Mouse (Mus musculus): Measurements from ENCODE around the gene Map3k7cl. TPM values are rescaled to one million over a fixed set of nuclear protein-coding genes. Genes with fewer than 3 reads are reported as not detected.

Gene Map3k7cl
- total RNA-seq, 2 experiments from 2014 or later = 5.4 to 10.7 TPM

DNA sequence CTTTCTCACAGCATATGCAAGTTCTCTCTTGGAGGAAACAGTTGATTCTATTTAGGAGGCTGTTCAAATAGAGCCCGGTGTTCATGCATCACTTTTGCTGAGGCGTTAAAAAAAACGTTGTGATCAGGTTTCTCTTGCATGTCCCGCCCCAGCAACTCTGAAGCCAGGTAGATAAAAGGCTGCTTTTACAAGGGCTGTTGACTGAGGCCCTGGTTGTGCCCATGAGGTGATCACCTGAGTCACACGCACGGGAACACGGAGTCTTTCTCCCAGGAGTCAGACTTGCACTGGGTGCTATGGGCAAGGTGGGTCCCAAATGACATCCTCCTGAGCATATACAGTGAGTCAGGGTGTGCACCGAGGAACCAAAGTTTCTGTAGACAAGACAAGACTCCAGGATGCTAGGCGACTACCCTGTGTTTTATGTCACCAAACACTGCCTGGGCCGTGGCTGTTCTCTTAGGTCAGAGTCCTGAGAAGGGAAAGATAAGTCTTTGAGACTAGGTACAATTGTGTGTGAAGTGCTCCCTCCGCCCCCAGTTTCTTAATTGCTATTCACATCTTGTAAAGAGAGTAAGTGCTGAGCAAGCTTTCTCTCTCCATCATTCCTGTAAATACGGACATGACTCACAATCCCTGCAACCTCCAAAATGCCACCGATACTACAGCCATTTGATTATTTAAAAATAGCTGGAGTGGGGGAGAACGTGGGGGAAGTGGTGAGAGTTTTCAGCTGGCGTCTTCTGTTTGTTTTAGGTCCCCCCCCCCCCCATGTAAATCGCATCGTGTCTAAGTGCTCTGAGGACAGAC lies 49.8 kb downstream of the Map3k7cl start:
- intact Hi-C loops (cut with DNase I) = no loop called here
- DNase-seq = no peak
- no peak overlapping the region for H3K4me3 ChIP-seq
- no peak overlapping the region for H3K27ac ChIP-seq
- TF ChIP-seq CTCF (IDR thresholded peaks at IDR 0.05) = no peak

DNA sequence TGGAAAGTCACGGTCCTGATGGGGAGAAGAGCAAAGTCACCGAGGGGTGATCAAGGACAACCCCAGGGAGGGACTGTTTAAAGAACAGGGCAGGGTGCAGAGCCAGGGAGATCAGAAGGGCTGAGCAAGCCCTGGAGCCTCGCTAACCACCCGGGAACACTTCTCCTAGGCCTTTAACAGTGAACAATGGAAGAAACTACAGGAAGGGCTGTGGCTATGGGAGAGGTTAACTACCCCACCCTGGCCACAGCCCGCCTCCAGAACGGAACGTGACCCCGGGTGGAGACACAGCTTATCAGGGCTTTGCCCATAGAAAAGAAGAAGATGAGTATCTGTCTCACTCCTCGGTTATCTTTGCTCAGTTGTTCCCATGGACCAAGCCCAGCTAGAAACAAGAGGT lies 50.9 kb downstream of the Map3k7cl start:
- no peak for DNase-seq
- H3K4me3 ChIP-seq = no peak overlapping the region
- no peak overlapping the region for H3K27ac ChIP-seq
- intact Hi-C loops (cut with DNase I) = no loop called here
- no peak for TF ChIP-seq CTCF (IDR thresholded peaks at IDR 0.05)

- H3K27ac ChIP-seq = no peak overlapping the region
- TF ChIP-seq CTCF (IDR thresholded peaks at IDR 0.05) = no peak
- no peak for DNase-seq
- intact Hi-C loops (cut with DNase I) = no loop called here
- H3K4me3 ChIP-seq = no peak overlapping the region
Observed at GRCm38 (mm10) chr16:87604883-87605282, 51.8 kb downstream of the Map3k7cl start.

DNA sequence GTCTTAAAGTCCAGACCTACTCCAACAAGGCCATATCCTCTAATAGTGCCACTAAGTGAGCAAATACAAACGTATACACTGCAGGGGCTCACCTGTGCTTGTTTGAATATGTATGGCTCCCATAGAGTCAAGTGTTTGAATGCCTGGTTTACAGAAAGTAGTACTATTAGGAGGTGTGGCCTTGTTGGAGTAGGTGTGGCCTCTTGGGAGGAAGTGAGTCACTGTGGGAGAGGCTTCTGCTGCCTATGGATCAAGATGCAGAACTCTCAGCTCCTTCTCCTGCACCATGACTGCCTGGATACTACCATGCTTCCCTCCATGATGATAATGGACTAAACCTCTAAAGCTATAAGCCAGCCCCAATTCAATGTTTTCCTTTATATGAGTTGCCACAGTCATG lies 54.3 kb downstream of the Map3k7cl start:
- no peak for TF ChIP-seq CTCF (IDR thresholded peaks at IDR 0.05)
- no peak overlapping the region for H3K27ac ChIP-seq
- DNase-seq = no peak
- H3K4me3 ChIP-seq = no peak overlapping the region
- intact Hi-C loops (cut with DNase I) = no loop called here

DNA sequence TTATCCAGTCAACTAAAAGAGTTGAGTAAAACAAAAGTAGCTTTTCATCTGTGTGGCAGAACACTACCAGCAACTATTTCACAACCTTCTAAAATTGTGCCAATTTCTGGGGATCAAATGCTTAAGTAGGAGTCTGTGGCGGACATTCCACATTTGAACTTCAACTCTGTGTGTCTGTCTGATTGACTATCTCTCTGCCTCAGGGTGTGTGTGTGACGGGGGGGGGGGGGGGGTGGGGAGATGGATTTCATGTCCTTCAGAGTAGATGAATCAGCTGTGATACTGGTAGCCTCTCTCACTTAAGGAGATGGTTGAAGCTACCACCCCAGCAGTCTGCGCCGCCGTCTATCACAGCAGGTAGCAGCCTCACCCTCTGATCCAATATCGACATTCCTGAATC lies 54.8 kb downstream of the Map3k7cl start:
- intact Hi-C loops (cut with DNase I) = no loop called here
- no peak for DNase-seq
- H3K4me3 ChIP-seq = no peak overlapping the region
- TF ChIP-seq CTCF (IDR thresholded peaks at IDR 0.05) = no peak
- no peak overlapping the region for H3K27ac ChIP-seq

GRCm38 (mm10) chr16:87610142-87610541 lies 57.0 kb downstream of the Map3k7cl start:
- no peak for DNase-seq
- Histone ChIP-seq H3K27ac (no peak overlapping the region), H3K4me3 (no peak overlapping the region)
- no peak for TF ChIP-seq CTCF (IDR thresholded peaks at IDR 0.05)
- intact Hi-C loops (cut with DNase I) = no loop called here

DNA sequence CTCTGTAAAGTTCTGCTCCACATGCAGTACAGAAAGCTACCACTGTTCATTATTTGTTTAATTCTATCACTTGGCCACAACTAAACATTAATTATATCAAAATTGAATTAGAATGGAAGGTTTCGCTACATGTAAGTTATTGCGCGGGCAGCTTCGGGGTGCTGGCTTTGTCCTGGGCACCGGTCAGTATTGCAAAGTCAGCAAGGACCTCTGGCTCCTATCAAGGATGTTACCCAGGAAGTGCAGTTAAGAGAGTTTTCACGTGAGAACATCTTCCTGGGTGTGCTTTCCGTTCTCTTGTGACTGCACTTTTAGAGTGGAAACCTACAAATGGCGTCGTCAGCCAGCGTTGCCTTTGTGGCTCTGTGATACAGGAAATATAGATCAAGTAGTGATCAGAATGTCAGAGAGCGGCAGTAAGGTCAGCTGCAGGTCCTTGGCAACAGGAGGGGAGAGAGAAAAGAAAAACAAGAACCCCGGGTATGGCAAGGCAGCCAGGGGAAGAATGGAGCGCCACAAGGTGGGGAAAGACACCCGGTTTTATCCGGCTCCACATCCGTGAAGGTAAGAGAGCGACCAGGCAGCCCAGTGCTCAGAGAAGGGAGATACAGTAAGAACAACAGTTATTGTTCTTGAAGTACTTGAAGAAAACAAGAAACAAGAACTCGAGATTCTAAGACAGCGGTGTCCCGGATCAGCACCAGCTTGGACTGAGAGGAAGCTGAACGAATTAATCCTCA lies 57.6 kb downstream of the Map3k7cl start:
- DNase-seq = no peak
- TF ChIP-seq CTCF (IDR thresholded peaks at IDR 0.05) = no peak
- intact Hi-C loops (cut with DNase I) = no loop called here
- Histone ChIP-seq H3K4me3 (peak overlapping the region; percentile 11; the same call in 1 of the 2 replicates), H3K27ac (no peak overlapping the region)

GRCm38 (mm10) chr16:87611420-87611819 lies 58.3 kb downstream of the Map3k7cl start:
- intact Hi-C loops (cut with DNase I) = no loop called here
- DNase-seq = peak; percentile 26
- no peak overlapping the region for H3K27ac ChIP-seq
- no peak for TF ChIP-seq CTCF (IDR thresholded peaks at IDR 0.05)
- H3K4me3 ChIP-seq = no peak overlapping the region

DNA sequence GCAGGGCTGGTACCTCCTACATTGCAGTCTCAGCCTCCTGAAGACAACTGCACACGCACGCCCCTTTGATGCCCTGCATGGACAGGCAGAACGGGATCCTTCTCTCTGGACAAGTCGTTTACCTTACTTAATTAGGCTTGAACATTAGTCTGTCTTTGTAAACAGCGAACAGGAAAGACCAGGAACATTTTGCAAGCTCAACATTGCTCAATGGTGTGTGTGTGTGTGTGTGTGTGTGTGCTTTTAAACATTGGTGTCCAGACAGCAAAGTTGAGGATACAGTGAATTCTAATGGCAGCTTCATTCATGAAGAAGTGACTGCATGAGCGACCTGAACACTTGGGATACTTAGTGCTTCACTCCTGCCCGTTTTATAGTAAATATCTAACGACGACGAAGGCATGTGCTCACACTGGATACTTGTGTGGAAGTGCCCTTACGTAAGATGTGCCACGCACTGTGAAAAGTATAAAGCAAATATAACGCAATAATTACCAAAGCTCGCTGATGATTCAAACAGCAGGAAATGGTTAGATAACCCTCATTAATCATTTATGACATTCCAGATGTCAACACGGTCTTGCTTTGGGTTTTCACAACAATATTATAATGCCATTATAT lies 59.2 kb downstream of the Map3k7cl start:
- no peak for TF ChIP-seq CTCF (IDR thresholded peaks at IDR 0.05)

DNA sequence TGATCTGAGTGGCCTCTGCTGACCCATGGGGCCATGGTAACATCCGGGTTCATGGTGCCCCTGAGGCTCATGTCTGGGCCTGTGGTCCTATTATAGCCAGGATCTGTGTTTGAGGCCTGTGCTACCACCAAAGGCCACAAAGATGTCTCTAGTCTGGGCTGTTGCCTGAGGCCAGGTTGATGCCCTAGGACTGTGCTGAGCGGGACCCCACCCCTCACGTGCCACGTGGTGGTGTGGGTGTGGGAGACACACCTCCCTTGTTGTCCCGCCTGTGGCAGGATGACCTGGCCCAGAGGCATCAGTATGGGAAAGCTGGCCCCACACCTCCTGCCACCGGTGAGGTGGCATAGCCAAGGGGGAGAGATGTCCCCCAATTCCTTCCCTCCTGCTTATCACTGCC lies 64.2 kb downstream of the Map3k7cl start:
- Histone ChIP-seq H3K4me3 (no peak overlapping the region), H3K27ac (no peak overlapping the region)
- intact Hi-C loops (cut with DNase I) = no loop called here
- TF ChIP-seq CTCF (IDR thresholded peaks at IDR 0.05) = no peak
- DNase-seq = no peak

More for the DNA sequence above, 59.2 kb downstream of the Map3k7cl start:
- intact Hi-C loops (cut with DNase I) = no loop called here
- no peak for DNase-seq
- Histone ChIP-seq H3K27ac (no peak overlapping the region), H3K4me3 (no peak overlapping the region)

DNA sequence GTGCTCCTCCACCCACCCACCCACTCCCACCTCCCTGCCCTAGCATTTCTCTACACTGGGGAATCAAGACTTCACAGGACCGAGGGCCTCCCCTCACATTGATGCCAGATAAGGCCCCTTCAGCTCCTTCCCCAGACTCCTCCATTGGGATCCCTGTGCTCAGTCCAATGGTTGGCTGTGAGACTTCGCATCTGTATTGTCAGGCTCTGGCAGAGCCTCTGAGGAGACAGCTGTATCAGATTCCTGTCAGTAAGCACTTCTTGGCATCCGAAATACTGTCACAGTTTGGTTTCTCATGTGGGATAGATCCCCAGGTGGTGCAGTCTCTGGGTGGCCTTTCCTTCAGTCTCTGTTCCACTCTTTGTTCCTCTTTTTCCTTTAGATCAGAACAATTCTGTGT lies 68.1 kb downstream of the Map3k7cl start:
- no peak for DNase-seq
- TF ChIP-seq CTCF (IDR thresholded peaks at IDR 0.05) = no peak
- no peak overlapping the region for H3K4me3 ChIP-seq
- intact Hi-C loops (cut with DNase I) = no loop called here
- no peak overlapping the region for H3K27ac ChIP-seq

- DNase-seq = no peak
- TF ChIP-seq CTCF (IDR thresholded peaks at IDR 0.05) = no peak
- H3K27ac ChIP-seq = no peak overlapping the region
- no peak overlapping the region for H3K4me3 ChIP-seq
- intact Hi-C loops (cut with DNase I) = no loop called here
Observed at GRCm38 (mm10) chr16:87623881-87624280, 70.8 kb downstream of the Map3k7cl start.

DNA sequence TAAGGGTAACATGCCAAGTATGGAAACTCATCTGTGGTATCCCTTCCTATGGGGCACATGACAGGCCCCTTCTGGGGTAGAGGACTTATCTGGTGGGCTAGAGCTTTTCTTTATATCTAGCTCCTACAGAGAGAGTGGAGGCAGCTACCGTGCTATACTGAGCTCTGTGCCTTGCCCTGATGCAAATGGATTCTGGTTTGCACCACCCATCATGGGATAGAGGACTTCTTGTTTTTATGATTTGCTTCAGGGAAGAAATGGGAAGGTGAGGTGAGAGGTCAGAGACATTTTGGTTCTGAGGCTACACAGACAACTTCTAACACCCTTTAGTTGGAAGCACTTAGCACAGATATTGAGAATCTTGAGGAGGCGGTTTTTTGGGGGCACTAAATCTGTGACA lies 71.8 kb downstream of the Map3k7cl start:
- Histone ChIP-seq H3K4me3 (no peak overlapping the region), H3K27ac (no peak overlapping the region)
- intact Hi-C loops (cut with DNase I) = no loop called here
- no peak for TF ChIP-seq CTCF (IDR thresholded peaks at IDR 0.05)
- DNase-seq = no peak

Data from gastrocnemius, adult 2 months (tissue).